Mouse (Mus musculus): ENCODE data around the gene Nfrkb. TPM values are rescaled to one million over a fixed set of nuclear protein-coding genes. Genes with fewer than 3 reads are reported as not detected.

The Nfrkb gene
- polyA plus RNA-seq, 1 experiment: 19.7 TPM

- Histone ChIP-seq H3K4me1 (ENCODE audit: control insufficient read depth, insufficient read depth, low read length) (no peaks in the 10 kb centered on the region), H3K4me3 (replicated peaks; ENCODE audit: extremely low read depth, low read depth, low read length) (no peak overlapping the region)
- 87% methylated on average over 4 of the region's 4 CpGs for WGBS
- TF ChIP-seq POLR2A (IDR thresholded peaks at IDR 0.05; ENCODE audit: borderline replicate concordance, extremely low read depth, low read depth, low read length) (no peak), CTCF (IDR thresholded peaks at IDR 0.05; ENCODE audit: insufficient read depth, low read length) (no peak)
- DNase-seq: no peak
These were observed 26.2 kb downstream of the Nfrkb start for GRCm38 (mm10) chr9:31412165-31412564.

- TF ChIP-seq POLR2A (IDR thresholded peaks at IDR 0.05; ENCODE audit: borderline replicate concordance, extremely low read depth, low read depth, low read length) (no peak), CTCF (IDR thresholded peaks at IDR 0.05; ENCODE audit: insufficient read depth, low read length) (no peak)
- DNase-seq: no peak
- no peak overlapping the region for H3K4me3 ChIP-seq (replicated peaks; ENCODE audit: extremely low read depth, low read depth, low read length)
- WGBS: 79% methylated on average over 1 of the region's 1 CpGs
- no peaks in the 10 kb centered on the region for H3K4me1 ChIP-seq (ENCODE audit: control insufficient read depth, insufficient read depth, low read length)
These were observed 32.8 kb downstream of the Nfrkb start for GRCm38 (mm10) chr9:31418821-31419220.

- no peak for TF ChIP-seq POLR2A (IDR thresholded peaks at IDR 0.05; ENCODE audit: borderline replicate concordance, extremely low read depth, low read depth, low read length)
- TF ChIP-seq CTCF (IDR thresholded peaks at IDR 0.05; ENCODE audit: insufficient read depth, low read length): no peak
- WGBS: 80% methylated on average over 5 of the region's 5 CpGs
- Histone ChIP-seq H3K4me1 (ENCODE audit: control insufficient read depth, insufficient read depth, low read length) (no peaks in the 10 kb centered on the region), H3K4me3 (replicated peaks; ENCODE audit: extremely low read depth, low read depth, low read length) (no peak overlapping the region)
- DNase-seq: no peak
These were observed 36.2 kb downstream of the Nfrkb start for GRCm38 (mm10) chr9:31422143-31422542.

GRCm38 (mm10) chr9:31428971-31429370, 43.0 kb downstream of the Nfrkb start:
- TF ChIP-seq POLR2A (IDR thresholded peaks at IDR 0.05; ENCODE audit: borderline replicate concordance, extremely low read depth, low read depth, low read length): no peak
- TF ChIP-seq CTCF (IDR thresholded peaks at IDR 0.05; ENCODE audit: insufficient read depth, low read length): no peak
- DNase-seq: no peak
- Histone ChIP-seq H3K4me1 (ENCODE audit: control insufficient read depth, insufficient read depth, low read length) (no peaks in the 10 kb centered on the region), H3K4me3 (replicated peaks; ENCODE audit: extremely low read depth, low read depth, low read length) (no peak overlapping the region)
- 79% methylated on average over 7 of the region's 7 CpGs for WGBS

GRCm38 (mm10) chr9:31430011-31430410, 44.0 kb downstream of the Nfrkb start:
- H3K4me1 ChIP-seq (ENCODE audit: control insufficient read depth, insufficient read depth, low read length): no peaks in the 10 kb centered on the region
- DNase-seq: no peak
- H3K4me3 ChIP-seq (replicated peaks; ENCODE audit: extremely low read depth, low read depth, low read length): no peak overlapping the region
- 67% methylated on average over 9 of the region's 9 CpGs for WGBS
- no peak for TF ChIP-seq CTCF (IDR thresholded peaks at IDR 0.05; ENCODE audit: insufficient read depth, low read length)
- no peak for TF ChIP-seq POLR2A (IDR thresholded peaks at IDR 0.05; ENCODE audit: borderline replicate concordance, extremely low read depth, low read depth, low read length)

- TF ChIP-seq POLR2A (IDR thresholded peaks at IDR 0.05; ENCODE audit: borderline replicate concordance, extremely low read depth, low read depth, low read length): no peak
- TF ChIP-seq CTCF (IDR thresholded peaks at IDR 0.05; ENCODE audit: insufficient read depth, low read length): no peak
- no peak for DNase-seq
- WGBS: 83% methylated on average over 5 of the region's 5 CpGs
- Histone ChIP-seq H3K4me3 (replicated peaks; ENCODE audit: extremely low read depth, low read depth, low read length) (no peak overlapping the region), H3K4me1 (ENCODE audit: control insufficient read depth, insufficient read depth, low read length) (no peaks in the 10 kb centered on the region)
These were observed 45.8 kb downstream of the Nfrkb start for GRCm38 (mm10) chr9:31431751-31432150.

GRCm38 (mm10) chr9:31432336-31432975, 46.5 kb downstream of the Nfrkb start:
- no peak for DNase-seq
- 71% methylated on average over 7 of the region's 7 CpGs for WGBS
- Histone ChIP-seq H3K4me1 (ENCODE audit: control insufficient read depth, insufficient read depth, low read length) (no peaks in the 10 kb centered on the region), H3K4me3 (replicated peaks; ENCODE audit: extremely low read depth, low read depth, low read length) (no peak overlapping the region)
- TF ChIP-seq POLR2A (IDR thresholded peaks at IDR 0.05; ENCODE audit: borderline replicate concordance, extremely low read depth, low read depth, low read length): no peak
- TF ChIP-seq CTCF (IDR thresholded peaks at IDR 0.05; ENCODE audit: insufficient read depth, low read length): no peak

- DNase-seq: no peak
- H3K4me3 ChIP-seq (replicated peaks; ENCODE audit: extremely low read depth, low read depth, low read length): no peak overlapping the region
- no peak for TF ChIP-seq POLR2A (IDR thresholded peaks at IDR 0.05; ENCODE audit: borderline replicate concordance, extremely low read depth, low read depth, low read length)
- TF ChIP-seq CTCF (IDR thresholded peaks at IDR 0.05; ENCODE audit: insufficient read depth, low read length): no peak
- no peaks in the 10 kb centered on the region for H3K4me1 ChIP-seq (ENCODE audit: control insufficient read depth, insufficient read depth, low read length)
- WGBS: 69% methylated on average over 3 of the region's 3 CpGs
These were observed 47.4 kb downstream of the Nfrkb start for GRCm38 (mm10) chr9:31433431-31433830.

- H3K4me3 ChIP-seq (replicated peaks; ENCODE audit: extremely low read depth, low read depth, low read length): no peak overlapping the region
- DNase-seq: no peak
- H3K4me1 ChIP-seq (ENCODE audit: control insufficient read depth, insufficient read depth, low read length): no peaks in the 10 kb centered on the region
- 81% methylated on average over 8 of the region's 8 CpGs for WGBS
- TF ChIP-seq CTCF (IDR thresholded peaks at IDR 0.05; ENCODE audit: insufficient read depth, low read length): no peak
- no peak for TF ChIP-seq POLR2A (IDR thresholded peaks at IDR 0.05; ENCODE audit: borderline replicate concordance, extremely low read depth, low read depth, low read length)
These were observed 49.4 kb downstream of the Nfrkb start for GRCm38 (mm10) chr9:31435415-31435814.

- DNase-seq: no peak
- H3K4me1 ChIP-seq (ENCODE audit: control insufficient read depth, insufficient read depth, low read length): no peaks in the 10 kb centered on the region
- H3K4me3 ChIP-seq (replicated peaks; ENCODE audit: extremely low read depth, low read depth, low read length): no peak overlapping the region
- 66% methylated on average over 7 of the region's 7 CpGs for WGBS
- TF ChIP-seq POLR2A (IDR thresholded peaks at IDR 0.05; ENCODE audit: borderline replicate concordance, extremely low read depth, low read depth, low read length) (no peak), CTCF (IDR thresholded peaks at IDR 0.05; ENCODE audit: insufficient read depth, low read length) (no peak)
These were observed 51.9 kb downstream of the Nfrkb start for GRCm38 (mm10) chr9:31437861-31438260.
